Mouse (Mus musculus): ENCODE data around the gene Stag3.

GRCm38 (mm10) chr5:138251144-138251543 is 28.9 kb upstream of the Stag3 start:
- TF ChIP-seq CTCF (IDR thresholded peaks at IDR 0.05; ENCODE audit: insufficient read depth, low read length), result no peak
- TF ChIP-seq POLR2A (IDR thresholded peaks at IDR 0.05; ENCODE audit: borderline replicate concordance, extremely low read depth, low read depth, low read length), result no peak
